Mouse (Mus musculus) spleen, adult 2 months (tissue): ENCODE data around the gene Bcat2.

ENCODE experiments used
- CTCF ChIP-seq: fragments of 200-500 bp; IDR thresholded peaks from 2 replicates; pipeline ENCODE4 v1.5.1; 2011; ENCODE audit warnings: mild to moderate bottlenecking, inconsistent platforms; ENCODE audit not compliant: insufficient read depth, insufficient read length, insufficient replicate concordance; ENCODE audit errors: extremely low read depth
- POLR2A ChIP-seq: fragments of 200-500 bp; IDR thresholded peaks from 2 replicates; pipeline ENCODE4 v1.6.1; 2011; ENCODE audit warnings: low read depth, low read length, inconsistent platforms

GRCm38 (mm10) chr7:45570103-45570741 lies at the start of gene Bcat2:
- peak; percentile 63 for TF ChIP-seq POLR2A
- no peak for TF ChIP-seq CTCF
